Mouse (Mus musculus): ENCODE measurements around the gene Clrn1. TPM values are rescaled to one million over a fixed set of nuclear protein-coding genes. Genes with fewer than 3 reads are reported as not detected.

Clrn1 gene
- total and polyA plus RNA-seq, 3 experiments: not detected

- dilution Hi-C loops (cut with MboI; ENCODE audit: extremely low pct_ligation_motif_present, extremely low pct_unique_long_range_greater_than_20kb, low sequenced_read_pairs): no loop called here
- Histone ChIP-seq H3K4me3 (replicated peaks in 1 of 3; ENCODE audit: low read depth in 2 of 3, low read length in 2 of 3, poor library complexity in 1 of 3) (no peak overlapping the region), H3K36me3 (replicated peaks in 1 of 2; ENCODE audit: control insufficient read depth in 1 of 2, insufficient read depth in 1 of 2, low read length in 1 of 2) (no peaks in the 10 kb centered on the region), H3K27ac (ENCODE audit: insufficient read depth, low read depth) (no peak overlapping the region), H3K4me1 (ENCODE audit: control insufficient read depth in 1 of 2, insufficient read depth in 2 of 2) (no peaks in the 10 kb centered on the region), H3K9ac (ENCODE audit: insufficient read depth, low read depth) (no peak overlapping the region), H3K4me2 (ENCODE audit: insufficient read depth, low read depth, poor library complexity, severe bottlenecking) (no peak overlapping the region), H3K9me3 (replicated peaks; ENCODE audit: low read length) (no peaks in the 10 kb centered on the region), H3K79me2 (replicated peaks; ENCODE audit: control insufficient read depth, extremely low read depth, insufficient read depth, poor library complexity, severe bottlenecking) (no peaks in the 10 kb centered on the region), H3K27me3 (replicated peaks) (no peaks in the 10 kb centered on the region)
- DNase-seq (ENCODE audit: extremely low read depth): no peak
- in situ Hi-C loops (cut with MboI; ENCODE audit: low pct_ligation_motif_present, low pct_unique_long_range_greater_than_20kb, low sequenced_read_pairs): loop anchor here (25.0 kb wide), 1 partner anchor 636 kb away; no protein-coding TSS in a partner anchor
- no peak for TF ChIP-seq MXI1 (IDR thresholded peaks at IDR 0.05; ENCODE audit: low read depth, low read length)
- peak; percentile 59 for TF ChIP-seq ZNF384 (IDR thresholded peaks at IDR 0.05; ENCODE audit: low read depth, low read length)
- no peak for TF ChIP-seq POLR2AphosphoS2 (IDR thresholded peaks at IDR 0.05; ENCODE audit: low read depth, low read length)
Observed at GRCm38 (mm10) chr3:58798676-58799075, 86.5 kb downstream of the Clrn1 start.

GRCm38 (mm10) chr3:58798245-58798644 lies 86.9 kb downstream of the Clrn1 start:
- Histone ChIP-seq H3K4me1 (ENCODE audit: control insufficient read depth in 1 of 2, insufficient read depth in 2 of 2) (no peaks in the 10 kb centered on the region), H3K27me3 (replicated peaks) (no peaks in the 10 kb centered on the region), H3K36me3 (replicated peaks in 1 of 2; ENCODE audit: control insufficient read depth in 1 of 2, insufficient read depth in 1 of 2, low read length in 1 of 2) (no peaks in the 10 kb centered on the region), H3K27ac (ENCODE audit: insufficient read depth, low read depth) (no peak overlapping the region), H3K4me2 (ENCODE audit: insufficient read depth, low read depth, poor library complexity, severe bottlenecking) (no peak overlapping the region), H3K9me3 (replicated peaks; ENCODE audit: low read length) (no peaks in the 10 kb centered on the region), H3K4me3 (replicated peaks in 1 of 3; ENCODE audit: low read depth in 2 of 3, low read length in 2 of 3, poor library complexity in 1 of 3) (no peak overlapping the region), H3K79me2 (replicated peaks; ENCODE audit: control insufficient read depth, extremely low read depth, insufficient read depth, poor library complexity, severe bottlenecking) (no peaks in the 10 kb centered on the region), H3K9ac (ENCODE audit: insufficient read depth, low read depth) (no peak overlapping the region)
- TF ChIP-seq MAFK (IDR thresholded peaks at IDR 0.05; ENCODE audit: insufficient replicate concordance, low read length) (no peak), SIN3A (IDR thresholded peaks at IDR 0.05; ENCODE audit: low read length) (no peak), NRF1 (IDR thresholded peaks at IDR 0.05; ENCODE audit: low read depth, low read length) (no peak), IRF4 (IDR thresholded peaks at IDR 0.05; ENCODE audit: low read depth, low read length) (no peak)
- in situ Hi-C loops (cut with MboI; ENCODE audit: low pct_ligation_motif_present, low pct_unique_long_range_greater_than_20kb, low sequenced_read_pairs): loop anchor here (25.0 kb wide), 1 partner anchor 636 kb away; no protein-coding TSS in a partner anchor
- no peak for DNase-seq (ENCODE audit: extremely low read depth)
- dilution Hi-C loops (cut with MboI; ENCODE audit: extremely low pct_ligation_motif_present, extremely low pct_unique_long_range_greater_than_20kb, low sequenced_read_pairs): no loop called here

Other genes starting within 250 kb of the Clrn1 start
- gene Erich6, start 248.1 kb downstream of the Clrn1 start, total RNA-seq (2012; rRNA removed): not detected in 2 replicates
- gene Erich6, start 248.1 kb downstream of the Clrn1 start, total RNA-seq (2014; rRNA removed): not detected in 2 replicates
- 0.11 TPM in 1 of 2 replicates, not detected in the other for gene Erich6, start 248.1 kb downstream of the Clrn1 start, polyA plus RNA-seq (2012; ENCODE audit: insufficient read length, low read depth)
- gene Siah2, start 192.9 kb downstream of the Clrn1 start, total RNA-seq (2012; rRNA removed): 125 and 140 TPM in 2 replicates
- 119 and 142 TPM in 2 replicates for gene Siah2, start 192.9 kb downstream of the Clrn1 start, total RNA-seq (2014; rRNA removed)
- 99.0 and 104 TPM in 2 replicates for gene Siah2, start 192.9 kb downstream of the Clrn1 start, polyA plus RNA-seq (2012; ENCODE audit: insufficient read length, low read depth)
- gene Mindy4b-ps, start 63.0 kb downstream of the Clrn1 start, total RNA-seq (2012; rRNA removed): not detected in 2 replicates
- gene Mindy4b-ps, start 63.0 kb downstream of the Clrn1 start, total RNA-seq (2014; rRNA removed): not detected in 2 replicates
- gene Mindy4b-ps, start 63.0 kb downstream of the Clrn1 start, polyA plus RNA-seq (2012; ENCODE audit: insufficient read length, low read depth): not detected in 2 replicates
- gene Med12l, start 120.5 kb upstream of the Clrn1 start, total RNA-seq (2012; rRNA removed): 0.59 and 0.93 TPM in 2 replicates
- 1.4 and 1.5 TPM in 2 replicates for gene Med12l, start 120.5 kb upstream of the Clrn1 start, total RNA-seq (2014; rRNA removed)
- 1.8 and 2.0 TPM in 2 replicates for gene Med12l, start 120.5 kb upstream of the Clrn1 start, polyA plus RNA-seq (2012; ENCODE audit: insufficient read length, low read depth)
- gene Gpr171, start 216.5 kb upstream of the Clrn1 start, total RNA-seq (2012; rRNA removed): 12.6 and 15.4 TPM in 2 replicates
- gene Gpr171, start 216.5 kb upstream of the Clrn1 start, total RNA-seq (2014; rRNA removed): 59.4 and 65.8 TPM in 2 replicates
- gene Gpr171, start 216.5 kb upstream of the Clrn1 start, polyA plus RNA-seq (2012; ENCODE audit: insufficient read length, low read depth): 18.4 and 20.9 TPM in 2 replicates